Mouse (Mus musculus) hindbrain, embryonic 16.5 days (tissue): Measurements from ENCODE around the gene Dnajb7. TPM values are rescaled to one million over a fixed set of nuclear protein-coding genes. Genes with fewer than 3 reads are reported as not detected.

Experiments
- ATAC-seq: fragments of 200-750 bp; cut with Nextera tagmentation; 2 replicates; pipeline ENCODE4 v1.8.0; 2017; ENCODE audit warnings: moderate TSS enrichment, moderate library complexity
- H3K27ac ChIP-seq: fragments of 300-500 bp; sonication (generic); 2 replicates; pipeline ENCODE4 v1.5.1; 2014; ENCODE audit warnings: low read depth, mild to moderate bottlenecking, control low read depth, low read length, moderate library complexity
- H3K27me3 ChIP-seq: fragments of 300-500 bp; sonication (generic); replicated peaks from 2 replicates; pipeline ENCODE4 v1.6.1; 2014; ENCODE audit warnings: low read length; ENCODE audit not compliant: control insufficient read depth, insufficient read depth
- H3K36me3 ChIP-seq: fragments of 300-500 bp; sonication (generic); 2 replicates; pipeline ENCODE4 v1.6.1; 2014; ENCODE audit warnings: mild to moderate bottlenecking, low read length, moderate library complexity, mixed read lengths; ENCODE audit not compliant: control insufficient read depth, insufficient read depth
- H3K4me1 ChIP-seq: fragments of 300-500 bp; sonication (generic); 2 replicates; pipeline ENCODE4 v1.6.1; 2014; ENCODE audit warnings: low read depth, low read length; ENCODE audit not compliant: control insufficient read depth, insufficient read depth
- H3K4me2 ChIP-seq: fragments of 300-500 bp; sonication (generic); 2 replicates; pipeline ENCODE4 v1.6.1; 2014; ENCODE audit warnings: mild to moderate bottlenecking, low read length, control low read depth, moderate library complexity
- H3K4me3 ChIP-seq: fragments of 300-500 bp; sonication (generic); 2 replicates; pipeline ENCODE4 v1.5.1; 2014; ENCODE audit warnings: mild to moderate bottlenecking, low read length, control low read depth, moderate library complexity
- H3K9ac ChIP-seq: fragments of 300-500 bp; sonication (generic); 2 replicates; pipeline ENCODE4 v1.6.1; 2014; ENCODE audit warnings: low read depth, mild to moderate bottlenecking, control low read depth, low read length, moderate library complexity
- H3K9me3 ChIP-seq: fragments of 300-500 bp; sonication (generic); 2 replicates; pipeline ENCODE4 v1.6.1; 2014; ENCODE audit warnings: mild to moderate bottlenecking, low read length, moderate library complexity; ENCODE audit not compliant: control insufficient read depth
- WGBS: fragments of 180-500 bp; shearing (Covaris S2); extraction: QIAGEN DNeasy Blood & Tissue Kit; methylation state at CpG from one replicate; pipeline ENCODE4 v1.1.7; 2014; 5-methylcytosine and 5-hydroxymethylcytosine counted together
- polyA plus RNA-seq: library from polyadenylated mRNA; unstranded; fragments of >200 nt; fragmentation: Nextera tagmentation; extraction: Ambion mirVana; gene quantifications from 2 replicates; pipeline ENCODE4 v1.2.1, GENCODE M21; 2015

The Dnajb7 gene
- polyA plus RNA-seq, 1 experiment from 2014 or later, result 0.95 TPM

DNA sequence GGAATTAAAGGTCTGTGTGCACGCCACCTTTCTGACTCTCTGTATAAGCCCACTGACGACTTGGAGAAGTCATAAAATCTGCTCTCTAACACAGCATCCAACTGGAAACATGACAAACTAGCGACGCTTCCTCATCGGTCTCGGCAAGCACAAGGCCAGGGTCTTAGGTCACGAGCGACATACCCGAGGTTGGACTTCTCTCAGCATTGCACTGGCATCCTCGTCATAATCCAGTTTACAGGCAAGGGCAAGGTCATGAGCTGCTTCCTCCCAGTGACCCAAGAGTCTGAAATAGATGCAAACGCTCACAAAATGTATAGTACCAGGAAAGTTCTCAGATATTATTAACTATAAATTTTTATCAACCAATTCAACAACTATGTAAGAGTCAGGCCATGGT lies 33.5 kb downstream of the Dnajb7 start:
- Histone ChIP-seq H3K9me3 (no peaks in the 10 kb centered on the region), H3K27ac (no peak overlapping the region), H3K4me2 (no peak overlapping the region), H3K27me3 (no peaks in the 10 kb centered on the region), H3K9ac (no peak overlapping the region), H3K4me1 (no peaks in the 10 kb centered on the region), H3K4me3 (no peak overlapping the region), H3K36me3 (peaks cover 32% of the 10 kb centered on the region)
- ATAC-seq, result no peak
- 92% methylated on average over 11 of the region's 11 CpGs for WGBS

DNA sequence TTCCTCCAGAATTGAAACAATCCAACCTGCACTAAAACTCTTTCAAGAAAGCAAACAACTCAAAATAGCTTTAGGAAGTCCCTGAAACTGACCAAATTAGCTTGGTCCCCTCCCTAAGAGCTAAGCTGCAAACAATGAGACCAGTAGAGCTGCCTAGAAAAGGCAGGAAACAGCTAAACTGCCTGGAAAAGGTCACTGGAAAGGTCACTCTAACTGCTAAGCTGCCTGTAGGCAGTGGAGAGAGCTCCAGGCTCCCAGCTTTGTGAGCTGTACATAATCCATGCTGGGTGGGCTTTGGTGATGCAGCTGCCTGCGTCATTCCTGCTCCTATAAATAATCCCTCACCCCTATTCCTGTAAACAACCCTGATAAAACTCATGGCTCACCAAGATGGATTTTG lies 37.7 kb downstream of the Dnajb7 start:
- H3K4me3 ChIP-seq, result no peak overlapping the region
- no peak overlapping the region for H3K4me2 ChIP-seq
- no peak for ATAC-seq
- WGBS, result 91% methylated on average over 1 of the region's 1 CpGs
- H3K27me3 ChIP-seq, result no peaks in the 10 kb centered on the region
- no peaks in the 10 kb centered on the region for H3K9me3 ChIP-seq
- no peak overlapping the region for H3K27ac ChIP-seq
- H3K4me1 ChIP-seq, result no peaks in the 10 kb centered on the region
- H3K9ac ChIP-seq, result no peak overlapping the region
- H3K36me3 ChIP-seq, result peaks cover 37% of the 10 kb centered on the region

DNA sequence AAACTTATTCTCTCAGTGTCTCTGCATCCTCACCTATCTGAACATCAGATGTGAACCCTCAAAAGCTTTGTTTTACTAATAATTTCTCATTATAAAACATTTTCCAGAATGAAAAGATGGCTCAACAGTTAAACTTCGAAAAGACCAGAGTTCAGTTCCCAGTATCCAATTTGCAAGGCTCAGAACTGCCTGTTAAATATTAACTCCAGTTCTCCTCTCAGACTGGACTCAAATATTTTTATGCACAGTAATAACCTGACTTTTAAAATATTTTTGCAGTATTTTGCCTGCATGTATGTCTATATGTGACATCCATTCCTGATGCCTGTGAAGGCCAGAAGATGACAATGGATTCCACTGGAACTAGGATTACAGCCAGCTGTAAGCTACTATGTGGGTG lies 39.5 kb downstream of the Dnajb7 start:
- H3K27me3 ChIP-seq, result no peaks in the 10 kb centered on the region
- peaks cover 39% of the 10 kb centered on the region for H3K36me3 ChIP-seq
- no peak for ATAC-seq
- no peak overlapping the region for H3K4me3 ChIP-seq
- H3K4me2 ChIP-seq, result no peak overlapping the region
- no peaks in the 10 kb centered on the region for H3K4me1 ChIP-seq
- no peaks in the 10 kb centered on the region for H3K9me3 ChIP-seq
- no peak overlapping the region for H3K27ac ChIP-seq
- WGBS, result 85% methylated on average over 1 of the region's 1 CpGs
- H3K9ac ChIP-seq, result no peak overlapping the region

DNA sequence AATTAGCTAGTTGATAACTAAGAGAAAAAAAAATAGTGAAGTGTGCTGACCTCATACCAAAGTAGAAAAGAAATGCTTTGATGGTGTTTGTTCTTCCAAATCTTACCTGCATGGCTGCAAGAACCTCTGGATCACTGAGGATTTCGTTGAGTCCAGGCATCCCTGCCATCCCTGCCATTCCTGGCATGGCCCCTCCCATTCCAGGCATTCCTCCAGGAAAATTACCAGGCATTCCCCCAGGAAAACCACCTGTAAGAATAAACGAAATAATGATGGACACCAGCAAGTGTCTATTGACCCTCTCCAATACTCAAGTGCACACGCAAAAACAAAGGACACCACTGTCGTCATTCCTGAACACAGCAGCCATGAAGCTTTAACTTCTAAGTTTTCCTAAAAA lies 41.9 kb downstream of the Dnajb7 start:
- Histone ChIP-seq H3K27ac (no peak overlapping the region), H3K9me3 (no peaks in the 10 kb centered on the region), H3K9ac (no peak overlapping the region), H3K4me3 (no peak overlapping the region), H3K27me3 (no peaks in the 10 kb centered on the region), H3K36me3 (peaks cover 37% of the 10 kb centered on the region), H3K4me2 (no peak overlapping the region), H3K4me1 (no peaks in the 10 kb centered on the region)
- WGBS, result 88% methylated on average over 4 of the region's 4 CpGs
- no peak for ATAC-seq

DNA sequence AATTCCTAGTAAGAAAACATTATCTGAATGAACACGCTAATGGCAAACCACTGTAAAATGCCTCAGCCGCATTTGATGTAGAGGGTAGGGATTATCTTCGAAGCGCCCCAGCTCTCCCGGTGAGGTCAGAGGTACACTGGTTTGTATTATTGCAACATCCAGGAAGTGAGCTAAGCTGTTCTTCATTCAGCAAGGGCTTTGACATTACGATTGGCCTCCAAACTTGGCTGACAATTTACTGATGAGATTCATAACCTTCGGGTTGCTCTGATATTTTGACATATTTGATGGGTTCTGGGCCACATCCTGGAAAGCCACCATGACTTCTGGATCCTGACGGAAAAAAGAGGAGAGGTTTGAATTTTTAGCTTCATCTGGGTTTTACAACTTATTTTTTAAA lies 42.9 kb downstream of the Dnajb7 start:
- 92% methylated on average over 8 of the region's 8 CpGs for WGBS
- ATAC-seq, result no peak
- no peak overlapping the region for H3K4me3 ChIP-seq
- no peaks in the 10 kb centered on the region for H3K9me3 ChIP-seq
- no peak overlapping the region for H3K4me2 ChIP-seq
- H3K27ac ChIP-seq, result no peak overlapping the region
- H3K27me3 ChIP-seq, result no peaks in the 10 kb centered on the region
- H3K9ac ChIP-seq, result no peak overlapping the region
- no peaks in the 10 kb centered on the region; the same call in 1 of the 2 replicates for H3K4me1 ChIP-seq
- H3K36me3 ChIP-seq, result peaks cover 30% of the 10 kb centered on the region

GRCm38 (mm10) chr15:81364271-81364670 lies 43.8 kb downstream of the Dnajb7 start:
- WGBS, result 94% methylated on average over 1 of the region's 1 CpGs
- no peak overlapping the region for H3K4me3 ChIP-seq
- no peaks in the 10 kb centered on the region for H3K27me3 ChIP-seq
- no peak for ATAC-seq
- no peak overlapping the region for H3K27ac ChIP-seq
- H3K4me2 ChIP-seq, result no peak overlapping the region
- H3K4me1 ChIP-seq, result peaks cover 9% of the 10 kb centered on the region
- no peak overlapping the region for H3K9ac ChIP-seq
- H3K9me3 ChIP-seq, result no peaks in the 10 kb centered on the region
- H3K36me3 ChIP-seq, result peaks cover 26% of the 10 kb centered on the region

GRCm38 (mm10) chr15:81362501-81362900 lies 45.6 kb downstream of the Dnajb7 start:
- WGBS, result 88% methylated on average over 1 of the region's 1 CpGs
- H3K36me3 ChIP-seq, result peaks cover 23% of the 10 kb centered on the region

GRCm38 (mm10) chr15:81361417-81362015 lies 46.6 kb downstream of the Dnajb7 start:
- Histone ChIP-seq H3K36me3 (peaks cover 18% of the 10 kb centered on the region), H3K4me3 (no peak overlapping the region), H3K9ac (no peak overlapping the region), H3K4me1 (peaks cover 13% of the 10 kb centered on the region), H3K27me3 (no peaks in the 10 kb centered on the region), H3K4me2 (no peak overlapping the region; the same call in 1 of the 2 replicates), H3K9me3 (no peaks in the 10 kb centered on the region), H3K27ac (no peak overlapping the region)
- 44% methylated on average over 10 of the region's 10 CpGs for WGBS
- no peak for ATAC-seq

More at GRCm38 (mm10) chr15:81362501-81362900, 45.6 kb downstream of the Dnajb7 start:
- Histone ChIP-seq H3K27ac (no peak overlapping the region), H3K27me3 (no peaks in the 10 kb centered on the region), H3K4me1 (peaks cover 9% of the 10 kb centered on the region), H3K4me3 (no peak overlapping the region), H3K9me3 (no peaks in the 10 kb centered on the region), H3K9ac (no peak overlapping the region), H3K4me2 (no peak overlapping the region)
- no peak for ATAC-seq

DNA sequence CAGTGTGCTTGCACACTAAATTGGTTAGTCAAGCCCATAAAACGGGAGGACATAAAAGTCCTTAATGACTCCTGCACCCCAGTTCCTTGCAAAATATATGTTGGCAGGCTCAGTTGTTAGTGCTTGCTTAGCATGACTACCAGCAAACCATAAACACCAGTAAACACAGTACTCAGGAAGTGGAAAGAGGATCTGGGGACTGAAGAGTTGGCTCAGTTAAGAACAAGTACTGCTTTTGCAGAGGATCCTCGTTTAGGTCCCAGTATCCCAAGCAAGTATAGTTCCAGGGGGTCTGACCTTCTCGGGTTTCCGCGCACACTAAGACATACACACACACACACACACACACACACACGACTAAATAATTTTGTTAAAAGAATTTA lies 47.1 kb downstream of the Dnajb7 start:
- peak overlapping the region; percentile 80; the same call in 1 of the 2 replicates for H3K27ac ChIP-seq
- peak overlapping the region; percentile 79 for H3K4me3 ChIP-seq
- no peaks in the 10 kb centered on the region for H3K9me3 ChIP-seq
- peak overlapping the region; percentile 85 for H3K4me2 ChIP-seq
- peaks cover 16% of the 10 kb centered on the region for H3K36me3 ChIP-seq
- H3K27me3 ChIP-seq, result no peaks in the 10 kb centered on the region
- WGBS, result 44% methylated on average over 6 of the region's 6 CpGs
- no peak; the same call in 1 of the 2 replicates for ATAC-seq
- H3K9ac ChIP-seq, result peak overlapping the region; percentile 47
- peaks cover 13% of the 10 kb centered on the region for H3K4me1 ChIP-seq
